Mouse (Mus musculus) forebrain, embryonic 14.5 days (tissue): ENCODE results near the gene Clock. TPM values are rescaled to one million over a fixed set of nuclear protein-coding genes. Genes with fewer than 3 reads are reported as not detected.

Source experiments
- ATAC-seq: fragments of 200-750 bp; cut with Nextera tagmentation; 2 replicates; pipeline ENCODE4 v1.8.0; 2017; ENCODE audit warnings: mild to moderate bottlenecking, moderate library complexity
- DNase-seq: peaks from one replicate; pipeline ENCODE4 v3.0.0-alpha.2; 2015; ENCODE audit warnings: low spot score
- H3K27ac ChIP-seq: fragments of 300-500 bp; sonication (generic); 2 replicates; pipeline ENCODE4 v1.5.1; 2014; ENCODE audit warnings: low read depth, mild to moderate bottlenecking, control low read depth, low read length, moderate library complexity
- H3K27me3 ChIP-seq: fragments of 300-500 bp; sonication (generic); replicated peaks from 2 replicates; pipeline ENCODE4 v1.6.1; 2014; ENCODE audit warnings: low read length, control low read depth, mixed read lengths; ENCODE audit not compliant: control insufficient read depth, insufficient read depth
- H3K36me3 ChIP-seq: fragments of 300-500 bp; sonication (generic); 2 replicates; pipeline ENCODE4 v1.6.1; 2014; ENCODE audit warnings: low read length, control low read depth; ENCODE audit not compliant: control insufficient read depth, insufficient read depth
- H3K4me1 ChIP-seq: fragments of 300-500 bp; sonication (generic); 2 replicates; pipeline ENCODE4 v1.6.1; 2014; ENCODE audit warnings: antibody characterized with exemption, low read length, control low read depth; ENCODE audit not compliant: control insufficient read depth, insufficient read depth
- H3K4me2 ChIP-seq: fragments of 300-500 bp; sonication (generic); 2 replicates; pipeline ENCODE4 v1.6.1; 2014; ENCODE audit warnings: mild to moderate bottlenecking, control low read depth, low read length
- H3K4me3 ChIP-seq: fragments of 300-500 bp; sonication (generic); 2 replicates; pipeline ENCODE4 v1.5.1; 2014; ENCODE audit warnings: low read depth, low read length, control low read depth
- H3K9ac ChIP-seq: fragments of 300-500 bp; sonication (generic); 2 replicates; pipeline ENCODE4 v1.6.1; 2014; ENCODE audit warnings: mild to moderate bottlenecking, low read length, control low read depth, moderate library complexity
- H3K9me3 ChIP-seq: fragments of 300-500 bp; sonication (generic); replicated peaks from 2 replicates; pipeline ENCODE4 v1.6.1; 2016; ENCODE audit warnings: low read length, control low read depth, mixed read lengths; ENCODE audit not compliant: control insufficient read depth
- WGBS: fragments of 180-500 bp; shearing (Covaris S2); extraction: QIAGEN DNeasy Blood & Tissue Kit; methylation state at CpG from one replicate; pipeline ENCODE4 v1.1.7; 2014; 5-methylcytosine and 5-hydroxymethylcytosine counted together
- polyA plus RNA-seq: library from polyadenylated mRNA; unstranded; fragments of >200 nt; fragmentation: Nextera tagmentation; extraction: Ambion mirVana; gene quantifications from 2 replicates; pipeline ENCODE4 v1.2.1, GENCODE M21; 2014

Clock gene
- polyA plus RNA-seq, 1 experiment from 2014 or later, result 8.2 TPM

GRCm38 (mm10) chr5:76289234-76289691, 15.3 kb downstream of the Clock start:
- Histone ChIP-seq H3K4me2 (no peak overlapping the region), H3K9ac (no peak overlapping the region), H3K9me3 (no peaks in the 10 kb centered on the region), H3K36me3 (no peaks in the 10 kb centered on the region), H3K4me1 (no peaks in the 10 kb centered on the region), H3K27ac (no peak overlapping the region), H3K27me3 (no peaks in the 10 kb centered on the region), H3K4me3 (no peak overlapping the region)
- DNase-seq, result no peak
- ATAC-seq, result no peak
- 93% methylated on average over 8 of the region's 8 CpGs for WGBS

- H3K9me3 ChIP-seq, result no peaks in the 10 kb centered on the region
- DNase-seq, result no peak
- H3K4me2 ChIP-seq, result no peak overlapping the region
- H3K9ac ChIP-seq, result no peak overlapping the region
- no peaks in the 10 kb centered on the region for H3K36me3 ChIP-seq
- no peak overlapping the region for H3K4me3 ChIP-seq
- no peaks in the 10 kb centered on the region for H3K4me1 ChIP-seq
- WGBS, result 99% methylated on average over 3 of the region's 3 CpGs
- no peak for ATAC-seq
- H3K27me3 ChIP-seq, result no peaks in the 10 kb centered on the region
- H3K27ac ChIP-seq, result no peak overlapping the region
Observed at GRCm38 (mm10) chr5:76288256-76288655, 16.3 kb downstream of the Clock start.

- DNase-seq, result no peak
- H3K27me3 ChIP-seq, result no peaks in the 10 kb centered on the region
- no peak for ATAC-seq
- no peak overlapping the region for H3K9ac ChIP-seq
- H3K27ac ChIP-seq, result no peak overlapping the region
- 76% methylated on average over 5 of the region's 5 CpGs for WGBS
- no peaks in the 10 kb centered on the region for H3K4me1 ChIP-seq
- H3K9me3 ChIP-seq, result no peaks in the 10 kb centered on the region
- H3K4me3 ChIP-seq, result no peak overlapping the region
- no peaks in the 10 kb centered on the region for H3K36me3 ChIP-seq
- H3K4me2 ChIP-seq, result no peak overlapping the region
Observed at GRCm38 (mm10) chr5:76287062-76287461, 17.5 kb downstream of the Clock start.

GRCm38 (mm10) chr5:76285699-76286098, 18.9 kb downstream of the Clock start:
- Histone ChIP-seq H3K9me3 (no peaks in the 10 kb centered on the region), H3K9ac (no peak overlapping the region), H3K4me1 (0 out of 2 replicates have a peak, but pooled peaks cover 2% of the 10 kb centered on the region), H3K27ac (no peak overlapping the region), H3K27me3 (no peaks in the 10 kb centered on the region), H3K4me2 (no peak overlapping the region), H3K4me3 (no peak overlapping the region), H3K36me3 (no peaks in the 10 kb centered on the region)
- 24% methylated on average over 4 of the region's 4 CpGs for WGBS
- DNase-seq (no peak), ATAC-seq (no peak)

- 0 out of 2 replicates have a peak, but pooled peaks cover 2% of the 10 kb centered on the region for H3K4me1 ChIP-seq
- no peaks in the 10 kb centered on the region for H3K9me3 ChIP-seq
- H3K4me3 ChIP-seq, result no peak overlapping the region
- ATAC-seq (no peak), DNase-seq (no peak)
- no peak overlapping the region for H3K9ac ChIP-seq
- H3K27me3 ChIP-seq, result no peaks in the 10 kb centered on the region
- 86% methylated on average over 1 of the region's 1 CpGs for WGBS
- H3K4me2 ChIP-seq, result no peak overlapping the region
- no peak overlapping the region for H3K27ac ChIP-seq
- no peaks in the 10 kb centered on the region for H3K36me3 ChIP-seq
Observed at GRCm38 (mm10) chr5:76283890-76284289, 20.7 kb downstream of the Clock start.

- no peak overlapping the region for H3K4me2 ChIP-seq
- H3K4me3 ChIP-seq, result no peak overlapping the region
- no peak overlapping the region for H3K9ac ChIP-seq
- 92% methylated on average over 4 of the region's 4 CpGs for WGBS
- ATAC-seq (no peak), DNase-seq (no peak)
- 0 out of 2 replicates have a peak, but pooled peaks cover 4% of the 10 kb centered on the region for H3K36me3 ChIP-seq
- no peak overlapping the region for H3K27ac ChIP-seq
- H3K27me3 ChIP-seq, result no peaks in the 10 kb centered on the region
- no peaks in the 10 kb centered on the region for H3K9me3 ChIP-seq
- H3K4me1 ChIP-seq, result no peaks in the 10 kb centered on the region
Observed at GRCm38 (mm10) chr5:76274977-76275376, 29.6 kb downstream of the Clock start.

GRCm38 (mm10) chr5:76250948-76251347, 53.6 kb downstream of the Clock start:
- Histone ChIP-seq H3K9ac (no peak overlapping the region), H3K4me3 (no peak overlapping the region), H3K36me3 (peaks cover 8% of the 10 kb centered on the region; the same call in 1 of the 2 replicates), H3K4me2 (no peak overlapping the region), H3K4me1 (no peaks in the 10 kb centered on the region), H3K27ac (no peak overlapping the region), H3K27me3 (no peaks in the 10 kb centered on the region), H3K9me3 (no peaks in the 10 kb centered on the region)
- DNase-seq, result no peak
- no peak for ATAC-seq
- 93% methylated on average over 3 of the region's 3 CpGs for WGBS

- Histone ChIP-seq H3K27ac (no peak overlapping the region), H3K4me1 (no peaks in the 10 kb centered on the region), H3K4me2 (no peak overlapping the region), H3K4me3 (no peak overlapping the region), H3K27me3 (no peaks in the 10 kb centered on the region), H3K9ac (no peak overlapping the region), H3K36me3 (peaks cover 11% of the 10 kb centered on the region; the same call in 1 of the 2 replicates), H3K9me3 (no peaks in the 10 kb centered on the region)
- ATAC-seq (no peak), DNase-seq (no peak)
Observed at GRCm38 (mm10) chr5:76246539-76246938, 58.1 kb downstream of the Clock start.

- H3K4me3 ChIP-seq, result no peak overlapping the region
- 95% methylated on average over 3 of the region's 3 CpGs for WGBS
- DNase-seq (no peak), ATAC-seq (no peak)
- no peak overlapping the region for H3K4me2 ChIP-seq
- H3K4me1 ChIP-seq, result no peaks in the 10 kb centered on the region
- H3K27ac ChIP-seq, result no peak overlapping the region
- H3K9me3 ChIP-seq, result no peaks in the 10 kb centered on the region
- no peaks in the 10 kb centered on the region for H3K27me3 ChIP-seq
- peaks cover 11% of the 10 kb centered on the region; the same call in 1 of the 2 replicates for H3K36me3 ChIP-seq
- no peak overlapping the region for H3K9ac ChIP-seq
Observed at GRCm38 (mm10) chr5:76245419-76245818, 59.2 kb downstream of the Clock start.
